20 mouse cellular contexts compared by ENCODE assay signal in the genomic region with DNA sequence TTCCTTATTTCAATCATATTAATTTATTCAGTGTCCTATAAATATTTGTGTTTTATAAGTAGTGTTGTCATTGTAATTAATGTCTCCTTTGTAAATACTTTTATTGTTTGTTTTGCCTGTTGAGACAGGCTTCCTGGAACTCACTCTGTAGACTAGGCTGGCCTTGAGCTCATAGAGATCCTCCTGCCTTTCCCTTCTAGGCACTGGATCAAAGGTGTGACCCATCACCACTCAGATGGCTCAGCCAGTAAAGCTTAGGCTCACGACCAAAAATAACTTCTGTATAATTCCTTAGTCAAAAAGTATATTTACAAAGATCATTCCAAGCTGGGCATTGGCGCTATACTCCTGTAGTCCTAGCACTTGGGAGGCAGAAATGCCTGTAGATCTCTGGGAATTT. TPM values are rescaled to one million over a fixed set of nuclear protein-coding genes. Genes with fewer than 3 reads are reported as not detected.
DNase-seq lines count a peak whose midpoint lies in the region; ATAC-seq and TF ChIP-seq lines count a peak whose summit lies in the region.
"Had no signal": no experiment of that assay in that cellular context is flagged by ENCODE, and none has a peak within 500 bp of the region (broad histone marks: within the 10 kb centered on the region; RNA-seq: fewer than 3 reads in every experiment).

No protein-coding gene starts in this region.

- H3K9ac ChIP-seq in lung, embryonic 14.5 days, result no peak overlapping the region
- H3K9ac ChIP-seq in lung, postnatal 0 days (replicated peaks; ENCODE audit: low read depth), result no peak overlapping the region
- H3K9ac ChIP-seq: forebrain, embryonic 12.5 days; forebrain, embryonic 15.5 days; hindbrain, embryonic 13.5 days had no signal

- ATAC-seq in lung, embryonic 14.5 days (ENCODE audit: insufficient read depth), result peak; percentile 63
- peak; percentile 57 for ATAC-seq in lung, postnatal 0 days
- ATAC-seq: CD4-positive, CD25-positive, alpha-beta regulatory T cell, adult 4 months; forebrain, embryonic 15.5 days; hindbrain, embryonic 16.5 days had no signal

- peak; percentile 26 for DNase-seq in lung, embryonic 14.5 days
- DNase-seq in lung, postnatal 10 days, result no peak
- peak; percentile 13 for DNase-seq in lung, postnatal 0 days (ENCODE audit: low spot score)
- no peak for DNase-seq in lung, postnatal 25 days (ENCODE audit: low spot score)
- DNase-seq in fat pad, adult 2 months (ENCODE audit: extremely low read depth, low read depth, low spot score), result peak; percentile 93
- peak; percentile 85 for DNase-seq in gonadal fat pad, adult 2 months (ENCODE audit: low read depth)
- no peak for DNase-seq in thymus, postnatal 4 days
- DNase-seq: adrenal gland, adult 8-10 months; adrenal gland, postnatal 25 days; cerebellum, adult 11-12 months; cerebellum, adult 9-10 months; cerebellum, postnatal 14 days; gastrocnemius, postnatal 25 days had no signal

- H3K27me3 ChIP-seq in lung, embryonic 14.5 days (ENCODE audit: insufficient read depth, low read length), result no peaks in the 10 kb centered on the region
- no peaks in the 10 kb centered on the region for H3K27me3 ChIP-seq in lung, postnatal 0 days (replicated peaks; ENCODE audit: insufficient read depth, low read length)
- H3K27me3 ChIP-seq: forebrain, embryonic 12.5 days; forebrain, embryonic 15.5 days; hindbrain, embryonic 13.5 days had no signal

- H3K9me3 ChIP-seq in lung, embryonic 14.5 days (ENCODE audit: low read depth, low read length), result no peaks in the 10 kb centered on the region
- H3K9me3 ChIP-seq in lung, postnatal 0 days (ENCODE audit: low read length), result no peaks in the 10 kb centered on the region
- H3K9me3 ChIP-seq: forebrain, embryonic 12.5 days; forebrain, embryonic 15.5 days; hindbrain, embryonic 13.5 days had no signal

- H3K4me3 ChIP-seq in lung, embryonic 14.5 days (ENCODE audit: low read depth, low read length), result no peak overlapping the region
- no peak overlapping the region for H3K4me3 ChIP-seq in lung, postnatal 0 days (ENCODE audit: low read depth, low read length)
- H3K4me3 ChIP-seq: forebrain, embryonic 12.5 days; forebrain, embryonic 15.5 days; hindbrain, embryonic 10.5 days; hindbrain, embryonic 13.5 days had no signal

- 44% methylated on average over 2 of the region's 2 CpGs for WGBS in lung, embryonic 14.5 days
- 21% methylated on average over 2 of the region's 2 CpGs for WGBS in lung, postnatal 0 days

- no peak for TF ChIP-seq CTCF in lung, embryonic 14.5 days (IDR thresholded peaks at IDR 0.05; ENCODE audit: low read depth)
- no peak for TF ChIP-seq CTCF in lung, postnatal 0 days (IDR thresholded peaks at IDR 0.05)

- TF ChIP-seq EP300 in lung, postnatal 0 days (IDR thresholded peaks at IDR 0.05), result no peak

- peaks cover 32% of the 10 kb centered on the region for H3K36me3 ChIP-seq in lung, embryonic 14.5 days (ENCODE audit: insufficient read depth)
- H3K36me3 ChIP-seq in lung, postnatal 0 days (ENCODE audit: insufficient read depth, low read length), result peaks cover 6% of the 10 kb centered on the region; the same call in 1 of the 2 replicates

- H3K27ac ChIP-seq in lung, embryonic 14.5 days (ENCODE audit: low read depth), result no peak overlapping the region
- H3K27ac ChIP-seq in lung, postnatal 0 days (ENCODE audit: low read length), result no peak overlapping the region
- H3K27ac ChIP-seq: forebrain, embryonic 12.5 days; forebrain, embryonic 15.5 days; hindbrain, embryonic 10.5 days; hindbrain, embryonic 13.5 days had no signal

- H3K4me2 ChIP-seq in lung, embryonic 14.5 days, result no peak overlapping the region
- no peak overlapping the region for H3K4me2 ChIP-seq in lung, postnatal 0 days (replicated peaks; ENCODE audit: low read depth, low read length)
- H3K4me2 ChIP-seq: forebrain, embryonic 12.5 days; forebrain, embryonic 15.5 days; heart, embryonic 11.5 days; hindbrain, embryonic 13.5 days had no signal

- no peaks in the 10 kb centered on the region for H3K4me1 ChIP-seq in lung, embryonic 14.5 days (ENCODE audit: insufficient read depth)
- peaks cover 3% of the 10 kb centered on the region; the same call in 1 of the 2 replicates for H3K4me1 ChIP-seq in lung, postnatal 0 days (ENCODE audit: insufficient read depth, low read depth, low read length)
- H3K4me1 ChIP-seq: forebrain, embryonic 12.5 days; forebrain, embryonic 15.5 days; hindbrain, embryonic 10.5 days; hindbrain, embryonic 13.5 days had no signal

RNA-seq across cellular contexts. Expression of gene Tlk2, which starts 39.2 kb away (rescaled TPM):
- polyA plus RNA-seq in lung, embryonic 14.5 days (2014; fragmentation: Nextera tagmentation; extraction: Ambion mirVana), result 26.8 and 28.0 TPM in 2 replicates
- 14.4 and 14.8 TPM in 2 replicates for polyA plus RNA-seq in lung, postnatal 0 days (2015; fragmentation: Nextera tagmentation; extraction: Ambion mirVana)
- polyA plus RNA-seq in gonadal fat pad, adult 2 months (2012; rRNA removed), result 19.9 and 22.8 TPM in 2 replicates

Comparison
In these comparisons a context has a peak if more than half of its experiments do, and no peak if none do; other contexts are left out.
1. DNase-seq: peak in lung, embryonic 14.5 days (single experiment), lung, postnatal 0 days (single experiment), fat pad, adult 2 months (single experiment) and gonadal fat pad, adult 2 months (single experiment); none in lung, postnatal 10 days (single experiment), lung, postnatal 25 days (single experiment) and thymus, postnatal 4 days (single experiment).